Mouse (Mus musculus): Measurements from ENCODE around the gene Dek. TPM values are rescaled to one million over a fixed set of nuclear protein-coding genes. Genes with fewer than 3 reads are reported as not detected.
A peak's percentile ranks its signal among the peaks of the same experiment; 100 is the strongest.

The Dek gene
- 10 to 100 TPM; 48.1 to 51.7 TPM for total RNA-seq (2021)
- long read RNA-seq, experiment 1, transcript Dek-201 (11 exons, 2,556 nt), result major isoform, 86 of 141 reads
- long read RNA-seq, experiment 1, partial matches to known transcripts, result 11 of 141 reads
- long read RNA-seq, experiment 1, other reads (novel, unspliced or antisense), result 42 of 141 reads
- long read RNA-seq, experiment 2, transcript Dek-201 (11 exons, 2,556 nt), result major isoform, 72 of 110 reads
- long read RNA-seq, experiment 2, partial matches to known transcripts, result 10 of 110 reads
- long read RNA-seq, experiment 2, other reads (novel, unspliced or antisense), result 28 of 110 reads

DNA sequence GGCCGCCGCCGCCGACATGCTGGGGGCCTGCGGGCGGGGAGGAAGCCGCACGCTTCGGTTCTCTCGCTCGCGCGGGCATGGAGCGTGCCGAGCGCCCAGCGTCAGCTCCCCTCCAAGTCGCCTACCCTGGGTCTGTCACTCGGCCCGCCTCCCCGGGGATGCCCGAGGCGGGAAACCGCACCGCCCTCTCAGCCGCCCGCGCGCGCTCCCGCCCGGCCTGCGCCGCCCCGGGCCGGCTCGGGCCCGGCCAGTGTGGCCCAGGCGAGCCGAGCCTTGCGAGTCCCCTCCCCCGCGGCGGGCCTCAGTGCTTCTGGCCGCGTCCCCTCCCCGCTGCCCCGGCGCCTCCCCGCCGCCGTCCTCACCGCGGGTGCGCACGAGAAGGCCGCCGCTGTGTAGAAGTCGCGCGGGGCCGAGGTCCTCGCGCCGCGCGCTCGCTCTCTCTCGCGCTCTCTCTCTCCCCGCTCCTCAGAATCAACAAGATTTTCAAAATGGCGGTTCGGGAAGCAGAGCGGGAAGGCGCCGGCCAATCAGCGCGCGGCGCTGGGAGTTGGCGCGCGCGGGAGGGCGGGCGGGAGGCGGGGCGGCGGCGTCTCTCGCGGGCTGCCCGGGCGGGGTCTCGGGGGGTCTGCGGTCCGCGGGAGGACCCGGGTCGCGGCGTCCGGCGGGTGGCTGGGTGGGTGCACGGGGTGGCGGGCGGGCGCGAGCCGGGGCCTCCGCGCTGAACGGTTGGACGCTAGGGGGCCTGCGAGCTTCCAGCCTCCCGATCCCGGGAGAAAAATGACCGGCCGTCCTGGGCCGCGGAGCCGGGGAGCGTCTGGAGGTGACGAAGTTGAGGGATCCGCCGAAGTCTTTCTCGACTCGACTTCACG lies at the start of gene Dek:
Gene Dek (minus strand): TSS at position 491 of the 869 bp plus-strand sequence.
- DNase-seq (ENCODE audit: low spot score in 2 of 2), result peak; percentile 83 to 84
- intact Hi-C loops (cut with DNase I), result no loop called here

DNA sequence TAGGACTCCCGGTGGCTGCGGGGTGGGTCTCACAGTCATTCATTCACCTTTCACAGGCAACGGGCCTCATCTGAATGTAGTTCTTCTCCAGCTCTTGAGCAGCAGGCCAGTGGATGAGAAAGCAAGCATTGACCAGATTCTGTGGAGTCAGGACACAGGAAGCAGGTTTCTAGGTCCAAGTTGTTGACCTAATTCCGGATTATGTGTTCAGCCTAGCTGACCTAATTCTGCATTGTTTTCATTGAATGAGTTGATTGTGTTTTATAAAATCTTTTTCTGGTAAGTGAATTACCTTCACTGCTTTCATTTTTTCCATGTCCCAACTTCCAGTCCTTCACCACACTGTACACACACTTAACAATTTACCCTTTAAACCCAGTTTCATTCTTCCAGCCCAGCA lies 48.9 kb upstream of the Dek start:
- intact Hi-C loops (cut with DNase I), result loop anchor here (10.0 kb wide), 1 partner anchor 1310 kb away; no protein-coding TSS in a partner anchor
- no peak for DNase-seq (ENCODE audit: low spot score in 2 of 2)

DNA sequence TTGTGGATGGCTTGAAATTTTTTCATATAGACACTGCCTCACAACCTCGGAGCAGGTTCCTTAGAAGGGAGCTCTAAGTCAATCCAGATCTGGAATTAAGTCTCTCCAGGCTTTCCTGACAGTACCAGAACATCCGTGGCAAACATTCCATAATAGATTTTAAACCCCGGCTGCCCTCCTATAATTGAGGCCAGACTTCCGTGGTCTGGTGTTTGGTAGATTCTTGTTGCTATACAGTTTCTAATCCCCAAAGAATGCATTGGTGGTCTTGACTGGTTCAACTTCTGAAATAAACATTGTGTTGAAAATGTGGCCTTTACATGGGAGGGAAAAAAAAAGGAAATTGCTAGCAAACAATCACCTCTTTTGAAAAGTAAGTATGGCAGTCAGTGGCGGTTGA lies 47.2 kb upstream of the Dek start:
- intact Hi-C loops (cut with DNase I), result loop anchor here (10.0 kb wide), 1 partner anchor 1312 kb away; no protein-coding TSS in a partner anchor
- no peak for DNase-seq (ENCODE audit: low spot score in 2 of 2)

DNA sequence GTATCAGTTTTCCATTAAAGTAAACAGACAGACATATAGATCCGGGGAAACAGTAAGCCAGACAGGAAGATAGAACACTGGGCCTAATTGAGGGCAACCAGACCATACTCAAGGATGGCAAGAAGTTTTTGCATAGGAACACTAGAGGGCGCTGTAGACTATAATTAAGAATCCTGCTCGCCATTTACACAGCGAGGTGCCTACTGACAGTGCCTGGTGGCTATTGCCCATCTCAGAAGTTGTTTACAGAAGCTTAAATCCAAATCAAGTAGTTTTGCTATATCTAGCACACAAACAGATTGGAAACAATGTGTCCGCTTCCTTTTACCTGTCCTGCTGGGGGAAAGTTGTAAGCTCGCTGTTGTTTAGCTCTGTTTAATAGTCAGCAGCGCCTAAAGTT lies 46.4 kb upstream of the Dek start:
- intact Hi-C loops (cut with DNase I), result loop anchor here (1.0 to 10.0 kb wide), 2 partner anchors 136 to 1312 kb away; no protein-coding TSS in a partner anchor
- peak; percentile 72 to 74 for DNase-seq (ENCODE audit: low spot score in 2 of 2)

DNA sequence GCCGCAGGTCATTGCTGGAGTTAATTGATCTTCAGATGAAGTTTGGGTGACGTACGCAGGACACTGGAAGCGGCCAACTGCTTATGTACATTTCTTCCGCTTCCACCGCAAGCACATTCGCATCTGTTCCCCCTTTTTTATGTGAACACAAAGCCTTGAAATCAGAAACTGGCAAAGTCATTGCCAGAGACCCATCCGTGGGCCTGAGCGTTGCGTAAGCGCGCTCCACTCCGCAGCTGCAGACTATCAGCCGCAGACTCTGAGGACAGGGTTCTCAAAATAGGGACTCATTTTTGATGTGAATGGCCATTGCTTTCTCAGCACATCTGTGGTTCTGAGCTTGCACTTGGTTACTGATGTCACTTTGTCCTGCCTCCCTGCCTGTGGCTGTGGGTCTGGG lies 45.1 kb upstream of the Dek start:
- intact Hi-C loops (cut with DNase I), result loop anchor here (10.0 kb wide), 1 partner anchor 1314 kb away; no protein-coding TSS in a partner anchor
- peak; percentile 40 to 46 for DNase-seq (ENCODE audit: low spot score in 2 of 2)

DNA sequence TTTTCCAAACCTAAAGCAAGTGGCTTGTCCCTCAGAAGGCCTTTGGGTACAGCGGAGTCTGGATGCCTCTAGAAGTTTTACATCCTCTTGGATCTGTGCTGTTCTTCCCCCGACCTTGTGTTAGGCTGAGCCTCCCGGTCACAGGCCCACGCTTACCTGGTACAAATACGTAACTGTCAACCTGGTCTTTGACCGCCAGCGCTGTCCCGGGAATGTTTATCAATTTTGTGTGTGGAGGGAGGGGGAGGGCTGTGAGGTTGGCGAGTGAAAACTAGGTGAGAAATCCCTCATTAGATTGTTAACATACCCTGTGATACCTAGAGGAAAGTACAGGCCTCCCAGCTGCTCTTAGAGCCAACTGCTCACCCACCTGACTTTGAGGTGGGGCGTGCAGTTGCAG lies 44.0 kb upstream of the Dek start:
- DNase-seq (ENCODE audit: low spot score in 2 of 2), result no peak
- intact Hi-C loops (cut with DNase I), result loop anchor here (10.0 kb wide), 1 partner anchor 1315 kb away; no protein-coding TSS in a partner anchor

DNA sequence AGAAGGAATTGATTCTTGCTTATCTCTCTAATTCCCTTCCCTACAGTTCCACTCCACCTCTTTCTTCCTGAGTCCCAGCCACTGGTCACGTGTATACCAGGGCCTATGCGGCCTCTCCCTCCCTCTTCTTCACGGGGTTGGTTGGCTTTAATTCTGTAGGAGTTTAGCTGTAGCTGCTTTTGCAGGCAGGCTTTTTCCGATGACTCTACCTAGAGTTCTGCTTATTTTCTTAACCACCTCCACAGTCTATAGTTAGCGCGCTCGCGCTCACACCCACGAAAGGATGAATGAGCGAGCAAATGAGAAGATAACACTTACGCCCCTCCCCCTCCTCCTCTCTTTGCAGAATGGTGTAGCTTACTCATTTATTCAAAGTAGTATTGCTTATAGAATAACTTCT lies 42.6 kb upstream of the Dek start:
- intact Hi-C loops (cut with DNase I), result no loop called here

DNA sequence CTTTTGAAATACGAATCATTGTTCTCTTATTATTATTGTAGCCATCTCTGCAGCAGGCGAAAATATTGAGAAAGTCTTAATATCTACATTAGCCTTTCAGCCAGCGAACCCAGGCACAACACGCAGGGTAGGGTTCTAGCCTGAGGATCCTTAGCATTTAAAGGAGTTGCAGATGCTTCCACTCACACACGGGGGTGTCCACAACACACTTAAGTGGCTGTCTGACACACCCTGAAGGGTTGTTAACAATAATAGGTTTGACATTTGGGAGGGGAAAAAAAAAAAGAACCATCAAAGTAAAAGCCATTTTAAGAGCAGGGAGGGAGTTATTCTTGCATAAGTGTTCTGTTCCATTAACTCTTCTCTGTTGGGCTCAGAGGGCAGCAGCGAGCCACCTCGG lies 40.4 kb upstream of the Dek start:
- intact Hi-C loops (cut with DNase I), result no loop called here
- no peak for DNase-seq (ENCODE audit: low spot score in 2 of 2)

More for the DNA sequence above, 42.6 kb upstream of the Dek start:
- DNase-seq (ENCODE audit: low spot score in 2 of 2), result peak; percentile 85 to 92

DNA sequence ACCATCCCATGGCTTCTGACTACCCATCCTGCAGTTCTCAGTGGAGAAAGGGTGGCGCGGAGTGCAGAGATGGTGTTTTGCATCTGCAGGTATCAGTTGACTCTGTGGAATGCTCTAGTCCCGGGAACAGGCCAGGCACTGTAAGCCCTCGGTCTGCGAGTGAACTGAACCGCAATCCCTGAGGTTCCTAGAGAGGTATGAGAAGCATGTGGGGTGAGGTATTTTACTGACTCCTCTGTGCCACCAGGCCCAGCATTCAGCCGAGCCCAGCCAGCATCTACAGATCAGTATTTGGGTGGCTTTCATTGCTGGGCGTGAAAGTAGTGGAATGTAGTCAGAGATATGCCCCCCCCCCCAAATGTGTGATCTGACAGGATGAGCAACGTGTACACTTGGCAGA lies 39.9 kb upstream of the Dek start:
- intact Hi-C loops (cut with DNase I), result no loop called here
- DNase-seq (ENCODE audit: low spot score in 2 of 2), result no peak

DNA sequence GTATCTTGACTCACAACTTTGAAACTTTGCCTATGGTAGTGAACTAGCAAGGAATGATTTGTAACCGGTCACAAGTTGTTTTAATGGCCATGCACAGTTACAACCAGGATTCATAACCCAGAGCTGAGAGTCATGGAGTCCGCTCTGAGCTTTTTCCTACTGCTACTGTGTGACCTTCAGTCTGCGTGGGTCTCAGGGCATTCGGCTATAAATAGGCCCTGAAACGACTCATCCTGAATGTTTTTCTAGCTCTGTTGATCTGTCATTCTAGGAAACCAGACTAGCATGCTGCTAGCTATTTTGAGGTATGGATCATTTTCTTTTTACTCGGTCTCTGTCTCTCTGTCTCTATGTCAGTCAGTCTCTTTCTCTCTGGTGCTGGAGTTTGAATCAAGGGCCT lies 36.8 kb upstream of the Dek start:
- intact Hi-C loops (cut with DNase I), result no loop called here
- DNase-seq (ENCODE audit: low spot score in 2 of 2), result no peak

DNA sequence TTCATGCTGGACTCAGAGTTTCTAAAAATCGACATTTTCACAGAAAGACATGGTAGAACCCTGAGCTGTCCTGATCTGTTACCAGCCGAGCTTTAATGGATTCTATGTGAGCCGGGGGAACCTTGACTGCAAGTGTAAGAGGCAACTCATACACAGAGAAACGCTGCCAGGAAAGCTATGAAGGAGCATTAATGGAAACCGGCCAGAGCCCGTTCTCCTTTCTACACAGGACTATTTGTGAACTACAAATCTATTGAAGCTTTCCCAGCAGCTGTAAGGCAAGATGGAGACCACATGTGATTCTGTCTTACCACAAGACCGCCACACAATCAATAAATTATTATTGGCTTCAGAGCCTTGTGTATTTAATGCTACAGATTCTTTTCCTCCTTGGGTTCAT lies 29.7 kb upstream of the Dek start:
- DNase-seq (ENCODE audit: low spot score in 2 of 2), result no peak
- intact Hi-C loops (cut with DNase I), result no loop called here

DNA sequence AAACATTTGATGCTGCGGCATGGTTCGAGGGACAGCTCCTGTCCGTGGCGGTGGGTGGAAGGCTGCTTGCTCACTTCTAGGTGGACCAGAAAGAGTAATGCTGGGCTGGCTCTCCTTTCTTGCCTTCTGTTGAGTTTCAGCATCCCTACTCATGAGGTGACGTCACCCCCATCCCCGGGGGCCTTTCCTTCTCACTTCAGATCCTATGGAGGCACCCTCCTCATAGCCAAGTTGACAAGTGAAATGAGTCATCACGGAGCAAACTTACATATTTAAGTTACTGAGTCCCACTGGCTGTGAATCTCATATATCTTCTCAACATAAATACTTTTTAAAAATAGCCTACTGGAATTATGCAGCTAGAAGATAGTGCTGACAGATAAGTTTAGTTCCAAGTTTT lies 28.8 kb upstream of the Dek start:
- peak; percentile 49 to 53 for DNase-seq (ENCODE audit: low spot score in 2 of 2)
- intact Hi-C loops (cut with DNase I), result no loop called here

DNA sequence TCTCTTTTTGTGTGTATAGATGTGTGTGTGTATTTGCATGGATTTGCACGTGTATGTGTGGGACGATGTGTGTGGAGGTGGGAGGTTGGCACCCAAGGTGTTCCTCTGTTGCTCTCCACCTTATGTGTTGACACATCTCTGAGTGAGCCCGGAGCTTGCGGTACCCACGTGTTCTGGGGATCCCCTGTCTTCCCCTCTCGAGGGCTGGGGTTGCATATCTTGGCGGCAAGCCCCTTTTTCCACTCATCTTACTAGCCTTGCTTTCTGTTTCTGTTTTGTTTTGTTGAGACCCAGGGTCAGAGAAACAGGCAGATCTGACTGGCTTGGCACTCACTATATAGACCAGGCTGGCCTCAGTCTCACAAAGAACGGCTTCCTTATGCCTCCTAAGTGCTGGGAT lies 27.1 kb upstream of the Dek start:
- intact Hi-C loops (cut with DNase I), result no loop called here
- DNase-seq (ENCODE audit: low spot score in 2 of 2), result no peak

DNA sequence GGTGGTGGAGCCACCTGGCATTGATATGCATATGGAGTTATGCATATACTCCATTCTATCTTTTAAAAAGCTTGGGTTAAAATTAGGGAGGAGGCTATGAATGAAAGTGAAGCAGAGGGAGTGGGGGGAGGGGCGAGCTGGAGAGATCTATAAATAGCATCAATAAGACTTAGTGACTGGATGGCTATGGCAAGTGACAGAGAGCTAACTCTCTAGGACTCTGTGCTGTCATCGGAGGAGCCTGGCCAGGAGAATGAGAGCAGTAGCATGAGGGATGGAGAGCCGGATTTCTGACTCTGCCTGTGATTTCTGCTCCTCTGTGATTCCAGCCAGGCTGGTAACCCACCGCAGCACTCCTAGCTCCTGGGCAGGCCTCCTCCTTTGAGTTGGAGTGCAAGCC lies 23.1 kb upstream of the Dek start:
- no peak for DNase-seq (ENCODE audit: low spot score in 2 of 2)
- intact Hi-C loops (cut with DNase I), result no loop called here

DNA sequence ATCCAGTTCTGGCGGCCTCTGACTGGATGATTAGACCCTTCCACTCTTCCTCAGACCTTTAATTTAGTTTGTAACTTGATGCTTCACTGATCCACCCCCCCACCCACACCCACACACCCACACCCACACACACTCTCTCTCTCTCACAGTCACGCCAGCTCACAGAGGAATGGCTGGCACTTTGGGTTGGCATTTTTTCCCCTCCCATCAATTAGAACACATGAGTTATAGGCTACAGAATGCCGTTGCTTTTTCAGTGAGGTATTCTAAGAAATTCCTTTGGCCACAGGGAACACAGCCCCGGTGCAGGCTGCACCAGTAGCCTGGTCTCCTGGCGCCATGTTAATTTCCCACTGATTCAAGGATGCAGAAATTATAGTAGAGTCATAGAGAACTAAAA lies 19.6 kb upstream of the Dek start:
- intact Hi-C loops (cut with DNase I), result no loop called here
- no peak for DNase-seq (ENCODE audit: low spot score in 2 of 2)

DNA sequence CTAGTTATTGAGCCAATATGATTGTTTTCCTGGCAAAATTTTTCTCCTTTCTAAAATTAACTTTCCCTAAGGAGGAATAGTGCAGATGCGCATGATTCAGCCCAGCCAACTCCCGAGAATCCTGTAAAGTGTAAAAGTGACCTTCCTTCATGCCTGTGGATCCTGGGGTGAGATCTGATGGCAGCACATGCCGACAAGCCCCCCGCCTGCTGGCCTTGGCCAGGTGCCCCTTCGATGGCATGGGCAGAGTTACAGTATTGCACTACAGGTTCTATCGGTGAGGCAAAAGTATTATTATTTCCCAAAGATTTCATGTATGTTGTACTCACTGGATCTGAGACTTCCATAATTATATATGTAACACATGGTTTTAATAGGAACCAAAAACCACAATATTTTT lies 19.0 kb upstream of the Dek start:
- DNase-seq (ENCODE audit: low spot score in 2 of 2), result no peak
- intact Hi-C loops (cut with DNase I), result no loop called here

DNA sequence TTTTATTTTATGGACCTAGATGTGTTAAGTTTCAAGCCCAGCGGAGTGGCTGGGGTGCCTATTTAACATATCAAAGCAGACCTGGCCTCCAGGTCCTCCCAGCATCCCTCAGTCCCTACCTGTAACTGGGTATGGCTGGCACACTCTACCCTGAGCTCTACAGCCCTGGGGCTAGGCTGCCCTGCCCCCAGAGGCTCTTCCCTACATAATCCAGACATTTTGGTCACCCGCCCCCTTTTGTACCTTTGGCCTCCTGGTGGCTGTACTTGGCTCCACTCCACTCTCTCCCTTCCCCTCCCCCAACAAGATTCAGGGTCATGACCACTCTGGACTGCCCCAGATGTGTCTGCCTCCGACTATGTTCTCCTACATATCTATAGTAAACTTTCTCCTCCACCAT lies 18.4 kb upstream of the Dek start:
- DNase-seq (ENCODE audit: low spot score in 2 of 2), result no peak
- intact Hi-C loops (cut with DNase I), result no loop called here

DNA sequence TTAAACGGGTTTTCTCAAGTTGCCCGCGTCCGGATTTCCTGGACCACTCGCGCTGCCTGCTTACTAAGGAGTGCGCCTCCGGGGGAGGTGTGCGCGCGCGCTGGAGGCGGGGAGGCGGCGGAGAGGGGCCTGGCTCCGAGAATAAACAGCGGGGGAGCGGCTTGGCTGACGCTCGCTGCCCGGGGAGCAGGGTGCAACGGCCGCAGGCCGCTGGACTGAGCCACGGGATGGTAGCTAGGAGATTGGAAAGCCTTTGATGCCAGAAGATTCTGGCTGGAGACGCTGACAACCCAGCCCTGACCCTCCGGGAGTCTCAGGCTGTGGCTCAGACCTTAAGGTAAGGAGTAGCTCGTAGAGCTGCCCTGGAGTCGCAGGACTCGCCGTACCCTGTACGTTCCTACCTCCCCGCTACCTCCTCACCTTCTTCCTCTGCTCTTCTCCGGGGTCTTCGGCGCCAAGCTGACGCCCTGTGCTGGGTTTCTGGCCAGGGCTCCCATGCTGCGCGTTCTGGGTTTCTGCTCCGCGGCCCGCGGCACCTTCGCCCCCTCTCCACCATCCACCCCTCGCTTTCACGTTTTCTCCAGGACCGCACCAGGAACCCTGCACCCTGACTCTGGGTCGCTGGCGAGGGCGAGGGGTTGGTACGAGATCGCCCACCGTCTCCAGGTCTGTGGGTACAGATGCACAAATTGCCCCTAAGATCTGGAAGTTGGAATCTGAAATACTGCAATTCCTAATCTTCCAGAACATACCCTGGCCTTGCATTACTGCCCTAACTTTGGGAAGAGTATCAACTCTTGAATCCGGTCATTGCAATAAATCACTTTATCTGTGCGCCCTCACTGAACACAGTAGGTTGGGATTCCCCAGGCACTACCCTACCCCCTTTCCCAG lies 16.8 kb upstream of the Dek start, which contains the start of gene Rnf144b:
Gene Rnf144b (plus strand): TSS at position 120 of the 894 bp plus-strand sequence.
- intact Hi-C loops (cut with DNase I), result no loop called here
- peak in 1 of 2 experiments; percentile 56 for DNase-seq (ENCODE audit: low spot score in 2 of 2)

DNA sequence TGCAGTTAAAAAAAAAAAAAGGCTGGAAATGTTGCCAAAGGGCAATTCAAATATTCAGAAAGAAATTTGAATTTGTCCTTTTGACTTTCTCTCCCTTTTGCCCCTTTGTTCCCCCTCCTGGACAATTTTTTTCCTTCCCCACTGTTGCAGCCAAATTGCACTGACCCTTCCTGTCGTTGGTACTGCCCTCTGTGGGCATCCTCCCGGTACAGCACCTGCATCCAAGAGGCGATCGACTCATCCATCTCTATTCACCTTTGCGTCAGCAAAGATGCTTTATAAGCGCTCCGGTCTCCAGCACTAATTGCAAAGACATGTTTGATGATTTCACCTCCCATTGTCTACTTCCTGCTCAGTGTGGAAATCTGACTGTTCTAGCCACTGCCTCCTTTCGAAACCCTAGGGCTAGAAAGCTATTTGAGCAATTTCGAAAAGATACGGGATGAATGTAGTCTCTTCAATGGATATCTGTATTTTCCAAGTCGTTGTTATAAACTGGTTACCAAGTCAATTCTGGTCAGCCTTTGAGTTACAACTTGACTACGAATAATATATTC lies 15.4 kb upstream of the Dek start:
- intact Hi-C loops (cut with DNase I), result no loop called here

More for the DNA sequence above, 15.4 kb upstream of the Dek start:
- no peak for DNase-seq (ENCODE audit: low spot score in 2 of 2)

All from left cerebral cortex, postnatal 14 days (tissue).